Mouse (Mus musculus) CD4-positive naive resting alpha-beta T cell, adult 57 days (primary cell): ENCODE data around the gene Meioc. TPM values are rescaled to one million over a fixed set of nuclear protein-coding genes. Genes with fewer than 3 reads are reported as not detected.

Experiments used
- total RNA-seq: library from RNA; stranded (reverse); gene quantifications from one replicate; pipeline ENCODE4 v1.2.4, GENCODE M21; 2023

Meioc gene
- total RNA-seq = not detected

GRCm38 (mm10) chr11:102663416-102663815 is at the start of gene Meioc:
Gene Meioc, plus strand, starts transcription at chr11:102663716.

GRCm38 (mm10) chr11:102697338-102698017 is 34.0 kb downstream of the Meioc start, which contains the start of gene Ccdc43:
Gene Ccdc43, minus strand, starts transcription at chr11:102697782.

Other genes with a start within 250 kb of the Meioc start
- gene Grn, start 233.4 kb upstream of the Meioc start, total RNA-seq = 16.7 TPM
- 0.18 TPM for gene Fam171a2, start 216.0 kb upstream of the Meioc start, total RNA-seq
- 20.9 TPM for gene Itga2b, start 193.6 kb upstream of the Meioc start, total RNA-seq
- gene Gpatch8, start 107.3 kb upstream of the Meioc start, total RNA-seq = 58.4 TPM
- not detected for gene Gm11627, start 84.3 kb upstream of the Meioc start, total RNA-seq
- gene Fzd2, start 59.3 kb upstream of the Meioc start, total RNA-seq = not detected
- gene Ccdc43, start 34.1 kb downstream of the Meioc start, total RNA-seq = 30.9 TPM
- 3.9 TPM for gene Adam11, start 97.7 kb downstream of the Meioc start, total RNA-seq
- gene Gjc1, start 156.0 kb downstream of the Meioc start, total RNA-seq = not detected
- not detected for gene Higd1b, start 172.1 kb downstream of the Meioc start, total RNA-seq
- 128 TPM for gene Eftud2, start 217.3 kb downstream of the Meioc start, total RNA-seq
- not detected for gene Ccdc103, start 217.5 kb downstream of the Meioc start, total RNA-seq
- gene Fam187a, start 221.5 kb downstream of the Meioc start, total RNA-seq = not detected
- not detected for gene Gfap, start 237.2 kb downstream of the Meioc start, total RNA-seq